Mouse (Mus musculus) liver, adult 2 months (tissue): ENCODE measurements around the gene Fam43b.

Experiments
- CTCF ChIP-seq: fragments of 200-500 bp; IDR thresholded peaks from 2 replicates; pipeline ENCODE4 v1.5.1; 2011; ENCODE audit warnings: low read depth, low read length, control low read depth
- POLR2A ChIP-seq: fragments of 200-500 bp; IDR thresholded peaks from 2 replicates; pipeline ENCODE4 v1.6.1; 2011; ENCODE audit warnings: low read length, control low read depth; ENCODE audit not compliant: insufficient read depth; ENCODE audit errors: extremely low read depth

DNA sequence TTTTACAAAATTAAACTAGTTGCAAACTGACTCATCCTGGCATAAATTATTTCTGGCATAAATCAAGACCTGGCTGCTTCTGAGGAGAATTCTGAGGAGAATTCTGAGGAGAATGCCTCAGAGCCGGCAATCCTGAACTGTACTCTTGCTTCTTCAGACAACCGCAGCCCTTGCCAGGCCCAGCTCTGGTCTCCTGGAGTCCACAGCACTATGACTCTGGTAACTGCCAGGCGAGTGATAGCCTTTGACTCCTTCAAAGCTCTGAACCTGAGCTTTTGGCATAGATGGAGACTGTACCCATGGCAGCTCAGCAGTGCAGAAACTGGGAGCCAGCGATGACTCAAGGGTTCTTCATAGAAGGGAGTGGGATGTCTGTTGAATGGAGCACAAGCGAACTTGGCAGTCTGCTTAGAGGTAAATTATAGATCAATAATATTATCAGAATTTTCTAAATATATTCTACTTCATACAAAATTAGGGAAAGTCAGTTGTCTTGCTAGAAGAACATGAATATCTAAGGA lies 25.3 kb downstream of the Fam43b start:
- TF ChIP-seq POLR2A (no peak), CTCF (no peak)
